In the genomic region with DNA sequence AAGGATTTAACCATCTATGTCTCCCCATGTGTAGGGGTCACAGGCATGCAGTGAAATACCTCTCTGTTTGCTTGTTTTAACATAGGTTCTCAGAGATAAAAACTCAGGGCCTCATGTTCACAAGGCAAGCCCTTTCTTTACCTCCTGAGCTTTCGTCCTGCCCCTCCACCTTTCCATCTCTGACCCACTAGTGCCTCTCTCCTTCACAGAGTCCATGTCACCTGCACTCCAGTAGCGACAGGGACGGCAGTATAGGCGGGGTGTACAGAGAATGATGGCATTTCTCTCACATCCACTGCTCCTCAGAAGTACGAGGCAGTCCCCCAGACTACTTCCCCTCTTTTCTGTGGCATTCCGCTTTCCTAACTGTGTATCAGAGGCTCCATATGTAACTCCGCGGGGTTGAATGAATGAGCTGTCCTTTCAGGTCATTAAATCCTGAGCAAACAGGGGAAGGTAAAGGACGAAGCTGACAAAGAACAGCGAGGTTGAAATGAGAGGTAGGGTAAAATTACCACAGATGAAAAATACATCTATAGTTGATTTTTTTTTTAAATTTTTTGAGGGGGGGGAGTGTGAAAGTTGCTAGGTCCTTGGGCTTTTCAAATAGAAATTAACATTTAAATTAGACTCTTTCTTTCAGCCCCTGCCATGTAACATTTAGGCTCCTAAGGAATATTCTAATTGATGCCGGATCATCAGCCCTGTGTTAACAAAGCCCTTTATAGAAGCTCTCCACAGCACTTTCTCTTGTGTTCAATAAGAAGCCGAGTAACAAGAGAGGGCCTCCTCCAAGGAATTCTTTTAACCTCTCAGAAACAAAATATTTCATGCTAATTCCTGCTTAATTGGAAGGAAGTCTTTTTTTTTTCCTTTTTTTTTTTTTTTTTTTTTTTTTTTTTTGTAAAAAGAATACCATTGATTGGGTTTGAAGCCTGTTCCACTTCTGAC, we compare ENCODE assay signal across 11 mouse cellular contexts.
DNase-seq lines count a peak whose midpoint lies in the region; ATAC-seq and TF ChIP-seq lines count a peak whose summit lies in the region.
"Had no signal": no experiment of that assay in that cellular context is flagged by ENCODE, and none has a peak within 500 bp of the region (broad histone marks: within the 10 kb centered on the region; RNA-seq: fewer than 3 reads in every experiment).

No protein-coding gene starts in this region.

- TF ChIP-seq CTCF in hindbrain, postnatal 0 days (IDR thresholded peaks at IDR 0.05; ENCODE audit: low read depth): no peak
- no peak for TF ChIP-seq CTCF in lung, adult 2 months (IDR thresholded peaks at IDR 0.05; ENCODE audit: insufficient read depth, low read length)

- peaks cover 42% of the 10 kb centered on the region for H3K4me1 ChIP-seq in forebrain, embryonic 13.5 days
- no peaks in the 10 kb centered on the region for H3K4me1 ChIP-seq in hindbrain, postnatal 0 days (ENCODE audit: insufficient read depth, low read length)
- H3K4me1 ChIP-seq in neural tube, embryonic 13.5 days (replicated peaks): peaks cover 27% of the 10 kb centered on the region
- H3K4me1 ChIP-seq in kidney, embryonic 15.5 days: no peaks in the 10 kb centered on the region
- H3K4me1 ChIP-seq in lung, adult 2 months (ENCODE audit: control insufficient read depth, insufficient read depth, low read length): no peaks in the 10 kb centered on the region

- H3K9ac ChIP-seq in forebrain, embryonic 13.5 days: no peak overlapping the region
- H3K9ac ChIP-seq in hindbrain, postnatal 0 days (replicated peaks; ENCODE audit: low read length): no peak overlapping the region
- peak overlapping the region; percentile 18; the same call in 1 of the 2 replicates for H3K9ac ChIP-seq in neural tube, embryonic 13.5 days
- H3K9ac ChIP-seq in kidney, embryonic 15.5 days: no peak overlapping the region

- peak; percentile 49 for DNase-seq in embryo, embryonic 10.5 days (ENCODE audit: low spot score)
- no peak for DNase-seq in hindbrain, postnatal 0 days (ENCODE audit: low spot score)
- DNase-seq in lung, adult 2 months: no peak
- DNase-seq: cerebellum, adult 9-10 months; kidney, postnatal 36 days; right cerebral cortex, postnatal 4 days had no signal

- no peak overlapping the region; the same call in 1 of the 2 replicates for H3K4me2 ChIP-seq in forebrain, embryonic 13.5 days
- no peak overlapping the region for H3K4me2 ChIP-seq in hindbrain, postnatal 0 days (ENCODE audit: low read depth, low read length)
- no peak overlapping the region for H3K4me2 ChIP-seq in neural tube, embryonic 13.5 days
- H3K4me2 ChIP-seq in kidney, embryonic 15.5 days: no peak overlapping the region

- H3K27ac ChIP-seq in forebrain, embryonic 13.5 days: peak overlapping the region; percentile 87
- 0 out of 2 replicates have a peak overlapping the region, but pooled peaks have one; percentile 26 for H3K27ac ChIP-seq in hindbrain, postnatal 0 days
- H3K27ac ChIP-seq in neural tube, embryonic 13.5 days (replicated peaks): peak overlapping the region; percentile 24; the same call in 1 of the 2 replicates
- no peak overlapping the region for H3K27ac ChIP-seq in kidney, embryonic 15.5 days

- ATAC-seq in forebrain, embryonic 13.5 days: peak; percentile 73
- ATAC-seq in hindbrain, postnatal 0 days: no peak
- peak; percentile 37; the same call in 1 of the 2 replicates for ATAC-seq in neural tube, embryonic 13.5 days (ENCODE audit: low read depth)
- no peak for ATAC-seq in kidney, embryonic 15.5 days (replicated peaks; ENCODE audit: low FRiP score)
- ATAC-seq in activated CD4-positive, CD25-positive, alpha-beta regulatory T cell, adult 4 months: no peak

- H3K36me3 ChIP-seq in forebrain, embryonic 13.5 days (ENCODE audit: poor library complexity, severe bottlenecking): no peaks in the 10 kb centered on the region
- H3K36me3 ChIP-seq in hindbrain, postnatal 0 days (ENCODE audit: insufficient read depth, low read length): no peaks in the 10 kb centered on the region
- no peaks in the 10 kb centered on the region for H3K36me3 ChIP-seq in neural tube, embryonic 13.5 days
- no peaks in the 10 kb centered on the region for H3K36me3 ChIP-seq in kidney, embryonic 15.5 days

- no peak for TF ChIP-seq POLR2A in lung, adult 2 months (IDR thresholded peaks at IDR 0.05; ENCODE audit: borderline replicate concordance, extremely low read depth, low read depth, low read length)

- H3K27me3 ChIP-seq in forebrain, embryonic 13.5 days: peaks cover 5% of the 10 kb centered on the region; the same call in 1 of the 2 replicates
- H3K27me3 ChIP-seq in hindbrain, postnatal 0 days (ENCODE audit: insufficient read depth, low read length): no peaks in the 10 kb centered on the region
- H3K27me3 ChIP-seq in neural tube, embryonic 13.5 days: no peaks in the 10 kb centered on the region
- H3K27me3 ChIP-seq in kidney, embryonic 15.5 days: no peaks in the 10 kb centered on the region
- H3K27me3 ChIP-seq: CH12.LX had no signal

- 5% methylated on average over 12 of the region's 12 CpGs for WGBS in forebrain, embryonic 13.5 days
- WGBS in hindbrain, postnatal 0 days: 31% methylated on average over 12 of the region's 12 CpGs
- 27% methylated on average over 12 of the region's 12 CpGs for WGBS in neural tube, embryonic 13.5 days
- 69% methylated on average over 12 of the region's 12 CpGs for WGBS in kidney, embryonic 15.5 days
- WGBS in lung, adult 2 months: 76% methylated on average over 12 of the region's 12 CpGs

- no peaks in the 10 kb centered on the region for H3K9me3 ChIP-seq in forebrain, embryonic 13.5 days (replicated peaks)
- H3K9me3 ChIP-seq in hindbrain, postnatal 0 days (ENCODE audit: low read length): no peaks in the 10 kb centered on the region
- H3K9me3 ChIP-seq in neural tube, embryonic 13.5 days: no peaks in the 10 kb centered on the region
- H3K9me3 ChIP-seq in kidney, embryonic 15.5 days (replicated peaks): no peaks in the 10 kb centered on the region

- H3K4me3 ChIP-seq in forebrain, embryonic 13.5 days: no peak overlapping the region
- no peak overlapping the region for H3K4me3 ChIP-seq in hindbrain, postnatal 0 days (ENCODE audit: low read length)
- no peak overlapping the region for H3K4me3 ChIP-seq in neural tube, embryonic 13.5 days
- no peak overlapping the region for H3K4me3 ChIP-seq in kidney, embryonic 15.5 days (replicated peaks)
- H3K4me3 ChIP-seq in lung, adult 2 months (replicated peaks; ENCODE audit: extremely low read depth, low read depth, low read length): no peak overlapping the region

Comparison
In these comparisons a context has a peak if more than half of its experiments do, and no peak if none do; other contexts are left out.
1. ATAC-seq: peak in forebrain, embryonic 13.5 days (single experiment) and neural tube, embryonic 13.5 days (single experiment); none in hindbrain, postnatal 0 days (single experiment), kidney, embryonic 15.5 days (single experiment) and activated CD4-positive, CD25-positive, alpha-beta regulatory T cell, adult 4 months (single experiment).